Mouse (Mus musculus) myocyte (in vitro differentiated cells): ENCODE data around the gene Asb16. TPM values are rescaled to one million over a fixed set of nuclear protein-coding genes. Genes with fewer than 3 reads are reported as not detected.

Experiments
- H3K27me3 ChIP-seq: one replicate; pipeline ENCODE4 v1.6.1; 2011; ENCODE audit not compliant: control insufficient read depth, insufficient read depth, insufficient read length
- H3K36me3 ChIP-seq: one replicate; pipeline ENCODE4 v1.6.1; 2011; ENCODE audit not compliant: control insufficient read depth, insufficient read depth
- H3K4me2 ChIP-seq: one replicate; pipeline ENCODE4 v1.6.1; 2011; ENCODE audit warnings: low read depth, control low read depth
- H3K4me3 ChIP-seq: one replicate; pipeline ENCODE4 v1.5.1; 2011; ENCODE audit warnings: mild to moderate bottlenecking, control low read depth, moderate library complexity
- H3K79me2 ChIP-seq: one replicate; pipeline ENCODE4 v1.6.1; 2011; ENCODE audit not compliant: control insufficient read depth, insufficient read depth
- H3ac ChIP-seq: one replicate; pipeline ENCODE4 v1.6.1; 2011; ENCODE audit not compliant: control insufficient read depth, insufficient read length
- CEBPB ChIP-seq: IDR thresholded peaks from 2 replicates; pipeline ENCODE4 v1.6.1; 2011; ENCODE audit warnings: mild to moderate bottlenecking, moderate library complexity; ENCODE audit not compliant: poor library complexity, insufficient read depth, severe bottlenecking
- E2F4 ChIP-seq: IDR thresholded peaks from one replicate; pipeline ENCODE4 v1.6.1; 2011; ENCODE audit warnings: mild to moderate bottlenecking, control low read depth, moderate library complexity; ENCODE audit not compliant: insufficient read depth
- MAX ChIP-seq: IDR thresholded peaks from one replicate; pipeline ENCODE4 v1.6.1; 2011; ENCODE audit warnings: low read depth, mild to moderate bottlenecking, control low read depth
- MYOD1 ChIP-seq, 3 experiments: IDR thresholded peaks; one replicate each; pipeline ENCODE4 v1.6.1; 2011; ENCODE audit warnings: control low read depth in 2 of 3, low read depth in 2 of 3, mild to moderate bottlenecking in 2 of 3, moderate library complexity in 1 of 3; ENCODE audit not compliant: insufficient read length in 2 of 3, control insufficient read depth in 1 of 3
- MYOG ChIP-seq, 3 experiments: IDR thresholded peaks; one replicate each; pipeline ENCODE4 v1.6.1; 2011; ENCODE audit warnings: control low read depth in 2 of 3, low read depth in 2 of 3, mild to moderate bottlenecking in 2 of 3; ENCODE audit not compliant: insufficient read length in 2 of 3, control insufficient read depth in 1 of 3, insufficient read depth in 1 of 3
- POLR2A ChIP-seq: IDR thresholded peaks from one replicate; pipeline ENCODE4 v1.6.1; 2011; ENCODE audit warnings: low read depth, mild to moderate bottlenecking, control low read depth, moderate library complexity; ENCODE audit not compliant: insufficient read length
- POLR2AphosphoS2 ChIP-seq: IDR thresholded peaks from one replicate; pipeline ENCODE4 v1.6.1; 2011; ENCODE audit warnings: low read depth, control low read depth; ENCODE audit not compliant: insufficient read length
- REST ChIP-seq: IDR thresholded peaks from one replicate; pipeline ENCODE4 v1.6.1; 2011; ENCODE audit warnings: mild to moderate bottlenecking, control low read depth, moderate library complexity; ENCODE audit not compliant: insufficient read depth, insufficient read length
- SRF ChIP-seq: IDR thresholded peaks from one replicate; pipeline ENCODE4 v1.6.1; 2011; ENCODE audit warnings: low read depth; ENCODE audit not compliant: control insufficient read depth, insufficient read length
- TCF12 ChIP-seq: IDR thresholded peaks from one replicate; pipeline ENCODE4 v1.6.1; 2011; ENCODE audit warnings: mild to moderate bottlenecking, control low read depth; ENCODE audit not compliant: poor library complexity, insufficient read depth, severe bottlenecking
- TCF3 ChIP-seq: IDR thresholded peaks from one replicate; pipeline ENCODE4 v1.6.1; 2011; ENCODE audit warnings: low read depth, control low read depth; ENCODE audit not compliant: insufficient read length
- USF1 ChIP-seq: IDR thresholded peaks from one replicate; pipeline ENCODE4 v1.6.1; 2011; ENCODE audit warnings: low read depth, mild to moderate bottlenecking, control low read depth, moderate library complexity
- polyA plus RNA-seq: library from polyadenylated mRNA; unstranded; fragments of >200 nt; fragmentation: generic; extraction: Trizol; gene quantifications from one replicate; pipeline ENCODE4 v1.2.1, GENCODE M21; 2012; ENCODE audit warnings: missing spikeins

The Asb16 gene
- polyA plus RNA-seq, 1 experiment: 5.1 TPM

GRCm38 (mm10) chr11:102288913-102289312 is 20.4 kb downstream of the Asb16 start:
- Histone ChIP-seq H3K79me2 (peaks cover 14% of the 10 kb centered on the region), H3K4me2 (no peak overlapping the region), H3K27me3 (no peaks in the 10 kb centered on the region), H3K4me3 (no peak overlapping the region), H3ac (no peak overlapping the region), H3K36me3 (peaks cover 15% of the 10 kb centered on the region)
- TF ChIP-seq MYOG (IDR thresholded peaks at IDR 0.05; ENCODE audit: control insufficient read depth in 1 of 3, insufficient read depth in 1 of 3, insufficient read length in 2 of 3, low read depth in 2 of 3) (no peak), POLR2AphosphoS2 (peak; percentile 54)

GRCm38 (mm10) chr11:102289511-102290100 is 21.1 kb downstream of the Asb16 start:
- Histone ChIP-seq H3K36me3 (peaks cover 22% of the 10 kb centered on the region), H3ac (no peak overlapping the region), H3K79me2 (peaks cover 19% of the 10 kb centered on the region), H3K27me3 (no peaks in the 10 kb centered on the region), H3K4me2 (no peak overlapping the region), H3K4me3 (no peak overlapping the region)
- TF ChIP-seq REST (no peak), TCF12 (no peak), CEBPB (no peak), POLR2A (no peak), MYOG (IDR thresholded peaks at IDR 0.05; ENCODE audit: control insufficient read depth in 1 of 3, insufficient read depth in 1 of 3, insufficient read length in 2 of 3, low read depth in 2 of 3) (no peak), USF1 (no peak), POLR2AphosphoS2 (no peak), MYOD1 (IDR thresholded peaks at IDR 0.05; ENCODE audit: control insufficient read depth in 1 of 3, insufficient read length in 2 of 3, low read depth in 2 of 3) (no peak), TCF3 (no peak), MAX (no peak), SRF (no peak), E2F4 (no peak)

- H3K36me3 ChIP-seq: peaks cover 22% of the 10 kb centered on the region
- H3K4me3 ChIP-seq: no peak overlapping the region
- H3K27me3 ChIP-seq: no peaks in the 10 kb centered on the region
- TF ChIP-seq POLR2A (no peak), POLR2AphosphoS2 (peak; percentile 31), E2F4 (no peak), MAX (no peak)
- no peak overlapping the region for H3ac ChIP-seq
- H3K4me2 ChIP-seq: no peak overlapping the region
- peaks cover 21% of the 10 kb centered on the region for H3K79me2 ChIP-seq
Observed at GRCm38 (mm10) chr11:102290141-102290540, 21.6 kb downstream of the Asb16 start.

- Histone ChIP-seq H3K27me3 (no peaks in the 10 kb centered on the region), H3K4me2 (no peak overlapping the region), H3K79me2 (peaks cover 12% of the 10 kb centered on the region), H3K4me3 (no peak overlapping the region), H3K36me3 (peaks cover 22% of the 10 kb centered on the region), H3ac (no peak overlapping the region)
- TF ChIP-seq CEBPB (no peak), MAX (no peak), MYOD1 (IDR thresholded peaks at IDR 0.05; ENCODE audit: control insufficient read depth in 1 of 3, insufficient read length in 2 of 3, low read depth in 2 of 3) (no peak)
Observed at GRCm38 (mm10) chr11:102291051-102291535, 22.6 kb downstream of the Asb16 start.

- Histone ChIP-seq H3K4me3 (peak overlapping the region; percentile 56), H3K36me3 (peaks cover 22% of the 10 kb centered on the region), H3ac (no peak overlapping the region), H3K4me2 (no peak overlapping the region), H3K27me3 (no peaks in the 10 kb centered on the region), H3K79me2 (peaks cover 9% of the 10 kb centered on the region)
- no peak for TF ChIP-seq TCF12
Observed at GRCm38 (mm10) chr11:102293971-102294370, 25.4 kb downstream of the Asb16 start.

GRCm38 (mm10) chr11:102294416-102294815 is 25.9 kb downstream of the Asb16 start:
- peaks cover 22% of the 10 kb centered on the region for H3K36me3 ChIP-seq
- H3K27me3 ChIP-seq: no peaks in the 10 kb centered on the region
- peaks cover 9% of the 10 kb centered on the region for H3K79me2 ChIP-seq
- H3K4me3 ChIP-seq: peak overlapping the region; percentile 56
- no peak overlapping the region for H3ac ChIP-seq
- peak overlapping the region; percentile 92 for H3K4me2 ChIP-seq
- TF ChIP-seq SRF (no peak), MYOG (IDR thresholded peaks at IDR 0.05; ENCODE audit: control insufficient read depth in 1 of 3, insufficient read depth in 1 of 3, insufficient read length in 2 of 3, low read depth in 2 of 3) (no peak), REST (no peak), MYOD1 (IDR thresholded peaks at IDR 0.05; ENCODE audit: control insufficient read depth in 1 of 3, insufficient read length in 2 of 3, low read depth in 2 of 3) (no peak), USF1 (no peak), TCF12 (no peak), E2F4 (no peak)
